Mouse (Mus musculus): ENCODE measurements around the gene Dcaf17.

The Dcaf17 gene

DNA sequence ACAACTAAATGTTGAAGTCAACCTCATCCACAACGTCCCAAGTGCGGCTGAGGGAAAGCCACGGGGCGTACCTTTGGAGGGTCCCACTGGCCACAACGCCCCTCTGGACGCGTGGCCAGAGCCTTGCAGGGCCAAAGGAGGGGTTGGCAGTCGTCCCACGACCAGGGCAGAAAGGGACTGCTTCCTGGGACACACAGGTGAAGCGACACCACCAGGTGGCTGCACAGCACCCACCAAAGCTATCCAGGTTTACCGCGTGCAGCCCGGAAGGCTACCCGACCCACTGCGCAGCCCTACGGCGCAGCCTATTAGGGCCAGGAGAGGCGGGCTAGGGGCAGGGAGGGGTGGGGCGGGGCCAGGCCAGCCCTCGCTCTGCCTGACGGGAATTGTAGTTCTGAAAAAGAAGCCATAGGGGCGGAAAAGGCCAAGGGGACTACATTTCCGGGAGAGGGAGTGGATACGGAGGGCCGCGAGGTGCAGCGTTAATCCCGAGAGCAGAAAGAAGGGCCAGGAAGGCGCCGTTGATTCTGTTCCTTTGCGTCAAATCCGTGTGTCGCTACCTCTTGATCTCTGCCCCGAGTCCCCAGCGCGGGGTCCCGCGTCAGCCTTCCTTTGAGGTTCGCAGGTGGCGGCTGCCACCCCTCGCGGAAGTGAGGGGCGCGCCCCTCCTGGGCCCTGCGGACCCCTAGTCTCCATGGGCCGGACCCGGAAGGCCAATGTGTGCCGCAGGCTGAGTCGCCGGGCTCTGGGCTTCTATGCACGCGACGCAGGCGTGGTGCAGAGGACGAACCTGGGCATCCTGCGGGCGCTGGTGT lies at the start of gene Dcaf17, which contains the start of gene Mettl8:
Gene Dcaf17, plus strand, starts transcription at position 29 of the 815 bp plus-strand sequence.
Gene Mettl8, minus strand, starts transcription at position 284 of the 815 bp plus-strand sequence.
- peak; percentile 91 for DNase-seq (ENCODE audit: extremely low spot score, low spot score)

DNA sequence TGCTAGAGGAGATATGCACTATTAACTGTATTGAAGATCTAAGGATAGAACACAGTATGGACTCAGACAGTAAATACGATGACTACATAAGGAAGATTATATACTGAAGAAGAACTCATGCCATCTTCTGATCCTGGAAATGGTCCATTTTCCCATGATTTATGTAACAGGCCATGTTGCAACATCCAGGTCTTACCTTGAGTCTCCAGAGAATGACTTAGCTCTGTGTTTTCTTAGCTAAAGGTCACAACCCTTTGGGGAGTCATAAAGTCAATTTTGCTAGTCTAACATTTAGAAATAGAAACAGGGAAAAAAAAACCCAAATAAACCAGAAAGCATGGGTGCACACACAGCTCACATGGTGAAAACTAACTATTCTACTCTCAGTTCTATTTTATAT lies 43.3 kb upstream of the Dcaf17 start:
- no peak for DNase-seq (ENCODE audit: extremely low spot score, low spot score)

DNA sequence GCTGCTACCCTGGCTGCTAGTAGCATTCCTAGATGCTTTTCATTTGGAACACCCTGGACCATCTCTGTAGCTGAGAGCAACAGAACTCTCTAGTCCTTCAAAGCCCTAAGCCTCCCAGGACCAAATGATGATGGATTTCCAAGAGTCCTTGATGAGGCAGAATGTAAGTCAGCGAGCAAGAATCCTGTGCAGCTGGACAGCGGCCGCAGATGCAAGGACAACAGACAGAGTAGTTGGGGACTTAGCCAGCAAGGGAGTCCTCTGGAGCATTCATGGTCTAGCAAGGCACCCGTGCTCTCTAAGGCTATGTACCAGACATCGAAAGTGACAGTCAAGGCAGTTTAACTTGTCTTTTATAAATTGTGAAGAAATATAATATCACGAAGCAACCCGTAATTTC lies 41.6 kb upstream of the Dcaf17 start:
- no peak for DNase-seq (ENCODE audit: extremely low spot score, low spot score)

DNA sequence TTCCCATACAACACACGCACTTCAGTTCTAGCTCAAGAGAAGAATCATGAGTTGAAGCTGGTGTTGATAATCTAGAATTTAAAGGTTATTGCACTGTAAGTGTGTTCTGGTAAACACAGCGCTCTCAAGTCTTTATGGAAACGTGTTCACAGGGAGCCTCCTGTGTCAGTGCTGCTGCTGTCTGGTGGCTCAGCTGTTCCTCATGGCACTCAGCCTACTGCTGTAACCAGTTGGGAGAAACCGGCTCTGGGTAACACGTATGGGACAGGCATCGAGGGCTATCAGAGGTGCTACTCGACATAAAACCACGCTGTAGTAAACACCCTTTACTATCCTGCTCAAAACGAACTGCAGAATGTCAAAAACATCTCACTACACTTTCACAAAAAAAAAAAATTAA lies 35.9 kb upstream of the Dcaf17 start:
- DNase-seq (ENCODE audit: extremely low spot score, low spot score), result no peak

DNA sequence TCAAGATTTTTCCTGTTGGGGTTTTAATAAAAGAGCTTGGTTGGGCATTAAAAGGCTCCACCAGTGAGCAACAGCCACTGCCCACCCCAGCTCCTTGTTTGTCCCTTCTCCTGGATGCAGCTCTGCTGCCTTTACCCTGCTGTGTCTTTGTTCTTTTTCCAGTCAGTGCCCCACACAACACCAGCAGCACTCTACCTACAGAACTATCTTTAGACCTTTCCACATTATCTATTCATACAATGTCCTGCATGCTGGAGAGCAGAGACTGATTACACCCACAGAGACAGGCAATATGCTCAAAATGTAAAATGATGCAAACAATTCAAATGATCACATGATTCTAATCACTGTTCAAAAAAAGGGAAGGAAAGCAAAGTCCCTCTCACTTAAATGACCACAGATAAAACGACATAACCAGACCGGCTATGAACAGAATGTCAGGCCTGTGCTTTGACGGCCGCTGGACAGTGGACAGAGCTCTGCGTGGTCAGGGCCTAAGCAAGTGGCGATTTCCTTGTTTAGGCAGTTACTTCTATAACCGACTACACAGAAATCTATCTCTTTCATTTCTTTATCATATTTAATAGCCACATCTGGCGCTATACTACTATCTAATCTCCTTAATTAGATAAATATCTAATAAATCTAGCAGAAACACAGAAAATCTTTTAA lies 35.3 kb upstream of the Dcaf17 start:
- no peak for DNase-seq (ENCODE audit: extremely low spot score, low spot score)

DNA sequence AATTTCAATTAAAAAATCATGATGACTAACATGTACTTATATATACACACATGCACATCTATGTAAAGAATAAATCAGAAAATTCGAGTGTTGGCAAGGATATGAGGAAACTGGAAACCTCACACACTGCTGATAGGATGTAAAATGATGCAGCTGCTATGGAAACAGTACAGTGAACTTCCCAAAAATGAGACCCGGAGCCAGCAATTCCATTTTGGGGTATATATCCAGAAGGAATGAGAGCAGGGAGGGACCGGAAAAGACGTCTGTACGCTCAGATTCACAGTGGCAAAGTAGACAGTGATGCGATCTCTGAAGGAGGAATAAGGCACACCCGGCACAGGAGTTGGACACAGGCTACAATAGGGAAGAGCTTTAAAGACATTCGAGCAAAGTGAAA lies 34.5 kb upstream of the Dcaf17 start:
- DNase-seq (ENCODE audit: extremely low spot score, low spot score), result no peak

DNA sequence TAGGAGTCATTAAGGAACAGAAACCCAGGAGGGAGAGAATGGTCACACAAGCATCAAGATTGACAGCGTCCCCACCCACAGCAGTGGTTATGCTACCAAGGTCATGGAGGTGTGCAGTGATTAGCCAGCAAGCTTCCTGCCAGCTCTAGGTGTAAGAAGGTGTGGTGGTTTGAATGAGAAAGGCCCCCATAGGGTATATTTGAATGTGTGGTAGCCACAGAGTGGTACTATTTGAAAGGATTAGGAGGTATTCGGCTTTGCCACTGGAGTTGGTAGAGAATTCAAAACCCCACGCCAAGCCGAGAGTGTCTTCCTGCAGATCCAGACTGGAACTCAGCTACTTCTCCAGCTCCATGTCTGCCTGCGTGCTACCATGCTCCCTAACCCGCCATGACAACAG lies 32.1 kb upstream of the Dcaf17 start:
- no peak for DNase-seq (ENCODE audit: extremely low spot score, low spot score)

DNA sequence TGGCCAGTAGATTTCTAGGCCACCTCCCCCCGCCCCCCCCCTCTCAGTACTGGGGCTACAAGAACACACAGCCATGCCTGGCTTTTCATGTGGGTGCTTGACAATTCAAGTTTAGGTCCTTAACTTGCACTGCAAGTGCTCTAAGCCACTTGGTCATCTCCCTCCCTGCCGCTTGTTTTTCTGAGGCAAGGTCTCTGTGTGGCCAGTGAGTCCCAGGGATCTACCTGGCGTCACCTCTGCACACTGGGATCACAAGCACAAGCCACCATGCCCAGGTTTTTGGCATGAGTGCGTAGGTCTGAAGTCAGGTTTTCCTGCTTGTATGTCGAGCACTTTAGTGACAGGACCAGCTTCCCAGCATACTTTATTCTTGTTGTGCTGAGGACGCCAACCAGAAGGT lies 31.1 kb upstream of the Dcaf17 start:
- DNase-seq (ENCODE audit: extremely low spot score, low spot score), result no peak

DNA sequence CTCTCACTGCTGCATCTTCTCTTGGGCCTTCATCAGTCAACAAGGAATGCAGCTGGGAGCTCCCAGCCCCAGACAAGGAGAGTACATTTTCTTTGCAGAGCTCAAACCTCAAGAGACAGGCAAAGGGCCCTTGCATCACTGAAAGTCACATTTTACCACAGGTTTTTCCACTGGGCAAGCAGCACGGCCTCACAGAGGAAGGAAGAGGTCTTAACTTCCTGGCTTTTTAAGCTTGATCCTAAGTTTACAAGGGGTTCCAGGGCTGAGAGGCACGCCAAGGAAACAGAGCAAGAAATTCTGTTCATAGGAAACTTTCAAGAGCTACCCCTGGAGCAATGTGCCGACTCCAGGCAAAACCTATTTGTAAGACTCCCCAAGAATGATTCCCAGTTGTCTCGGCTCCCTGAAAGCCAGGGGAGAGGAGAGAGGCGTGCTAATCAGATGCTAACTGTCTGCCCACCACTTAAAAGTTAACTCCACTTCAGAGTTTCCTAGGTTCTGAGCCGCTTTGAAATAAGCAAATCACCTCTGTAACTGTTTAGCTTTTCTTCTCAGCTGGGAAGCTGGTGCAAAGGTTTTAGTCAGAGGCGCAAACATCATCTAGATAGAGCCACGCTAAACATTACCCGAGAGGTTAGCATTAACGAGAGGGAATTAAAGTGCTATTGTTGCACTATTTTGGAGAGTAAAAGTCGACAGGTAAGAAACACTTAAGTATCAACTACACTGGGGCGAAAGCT lies 29.4 kb upstream of the Dcaf17 start:
- no peak for DNase-seq (ENCODE audit: extremely low spot score, low spot score)

DNA sequence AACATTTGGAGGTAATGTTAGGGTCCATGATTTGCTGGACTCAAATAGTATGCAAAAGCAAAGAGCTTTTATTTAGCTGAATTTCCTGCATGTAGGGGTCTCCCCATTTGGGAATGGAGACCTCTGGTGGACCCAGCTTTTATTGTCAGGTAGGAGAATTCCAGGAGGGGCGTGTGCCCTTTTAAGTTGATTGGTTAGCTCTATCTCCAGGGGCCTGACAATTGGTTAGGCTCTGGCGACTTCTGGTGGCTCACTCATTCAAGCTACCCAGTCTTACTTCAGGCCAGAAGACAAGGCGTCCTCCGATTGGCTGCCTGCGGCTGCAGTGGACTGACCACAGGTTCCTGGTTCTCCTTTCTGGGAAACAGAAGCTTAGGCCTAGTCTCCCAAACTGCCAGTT lies 28.3 kb upstream of the Dcaf17 start:
- peak; percentile 28 for DNase-seq (ENCODE audit: extremely low spot score, low spot score)

DNA sequence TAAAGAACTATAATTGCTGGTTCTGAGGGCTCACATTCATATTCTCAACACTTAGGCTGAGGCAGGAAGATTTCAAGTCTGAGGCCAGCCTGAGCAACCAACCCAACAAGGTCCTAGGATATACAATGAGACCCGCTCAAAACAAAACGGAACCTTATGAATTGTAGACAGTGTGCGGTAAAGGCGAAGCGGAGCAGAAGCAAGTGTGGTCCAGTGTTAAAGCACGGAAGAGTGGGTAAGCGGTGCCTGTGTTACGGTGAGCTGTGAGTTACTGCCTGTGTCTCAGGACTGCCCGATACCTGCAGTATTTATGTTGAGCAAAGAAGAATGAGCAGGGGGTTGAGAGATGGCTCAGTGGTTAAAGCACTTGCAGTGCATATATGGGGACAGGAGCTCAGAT lies 27.5 kb upstream of the Dcaf17 start:
- no peak for DNase-seq (ENCODE audit: extremely low spot score, low spot score)

DNA sequence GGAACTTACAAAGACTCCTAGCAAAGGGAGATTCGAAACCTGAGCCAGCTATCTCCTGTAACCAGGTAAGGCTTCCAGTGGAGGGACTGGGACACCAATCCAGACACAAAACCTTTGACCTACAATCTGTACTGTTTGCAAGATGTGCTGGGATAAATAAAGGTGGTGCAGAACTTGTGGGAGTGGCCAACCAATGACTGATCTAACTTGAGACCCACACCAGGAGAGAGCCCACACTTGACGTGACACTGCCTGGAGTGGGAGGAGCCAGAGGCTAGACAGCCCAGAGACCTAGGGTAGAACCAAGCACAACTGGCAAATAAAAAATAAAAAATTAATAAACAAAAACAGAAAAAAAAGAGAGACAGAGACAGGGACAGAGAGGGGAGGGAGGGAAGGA lies 24.5 kb upstream of the Dcaf17 start:
- DNase-seq (ENCODE audit: extremely low spot score, low spot score), result no peak

DNA sequence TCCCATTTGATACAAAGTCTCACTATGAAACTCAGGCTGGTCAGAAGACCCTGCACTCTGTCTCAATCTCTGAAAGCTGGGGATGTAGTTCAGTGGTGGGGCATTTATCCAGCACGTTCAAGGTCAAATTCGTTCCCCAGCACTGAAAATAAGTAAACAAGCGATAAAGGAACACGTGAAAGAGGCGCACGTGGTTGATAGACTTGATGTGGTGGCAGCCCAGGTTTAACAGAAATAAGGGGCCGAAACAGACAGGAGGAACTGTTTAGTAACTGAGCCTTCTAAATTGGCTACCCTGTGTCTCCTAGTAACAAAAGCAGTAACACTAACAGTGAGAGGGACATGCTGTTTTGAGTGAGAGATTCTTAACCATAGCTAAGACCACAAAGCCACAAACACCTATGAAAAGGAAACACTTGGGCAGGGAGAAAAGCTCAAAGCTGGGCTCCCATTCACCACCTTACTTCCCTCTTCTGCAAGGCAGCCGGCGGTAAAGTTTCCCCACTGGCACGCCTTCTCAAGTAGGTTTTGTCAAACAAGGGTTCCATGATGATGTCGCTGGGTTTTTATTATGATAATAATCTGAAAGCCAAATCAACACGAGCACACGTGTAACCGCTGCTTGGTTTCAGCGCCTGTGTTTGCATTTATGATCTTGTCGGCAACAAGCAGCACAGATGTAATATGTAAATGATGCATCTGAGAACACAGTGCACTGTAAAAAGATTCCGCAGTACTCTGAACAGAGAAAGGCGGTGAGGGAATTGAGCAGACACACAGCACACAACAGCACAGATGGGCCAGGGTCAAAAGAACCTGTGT lies 22.9 kb upstream of the Dcaf17 start:
- no peak for DNase-seq (ENCODE audit: extremely low spot score, low spot score)

DNA sequence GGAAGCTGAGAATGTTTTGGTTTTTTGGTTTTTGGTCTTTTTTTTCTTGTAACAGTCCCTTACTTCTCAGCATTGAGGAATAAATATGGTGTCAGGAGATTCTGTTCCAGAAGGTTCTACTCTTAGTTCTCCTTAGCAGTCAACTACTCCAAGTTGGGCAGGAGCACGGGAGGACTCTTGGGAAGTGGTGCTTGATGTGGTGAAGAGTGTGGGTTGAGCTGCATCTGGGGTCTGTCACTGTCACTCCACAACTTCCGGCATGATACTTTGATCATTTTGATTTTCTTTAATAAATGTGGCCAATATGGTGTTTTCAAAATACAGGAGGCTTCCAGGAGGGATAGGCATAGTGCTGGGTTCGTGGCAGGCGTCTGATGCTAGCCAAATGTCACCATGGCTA lies 22.1 kb upstream of the Dcaf17 start:
- DNase-seq (ENCODE audit: extremely low spot score, low spot score), result no peak

DNA sequence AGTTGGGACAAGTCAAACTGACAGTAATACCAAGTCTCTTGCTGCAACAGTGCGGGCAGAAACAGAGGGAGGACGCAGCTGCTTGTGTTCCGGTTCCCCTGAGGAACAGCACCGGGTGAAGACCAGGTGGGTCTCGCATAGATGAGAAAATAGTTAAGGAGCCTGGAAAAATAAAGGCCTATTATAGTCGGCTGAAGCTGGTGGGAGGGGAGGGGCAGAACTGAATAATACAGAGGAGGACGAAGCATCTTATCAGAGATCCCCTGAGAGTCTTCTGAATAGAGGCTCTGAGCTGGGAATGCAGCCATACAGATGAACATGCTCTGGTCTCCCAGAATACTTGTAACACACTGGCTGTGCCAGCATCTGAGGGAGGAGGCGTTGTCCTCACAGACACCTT lies 21.1 kb upstream of the Dcaf17 start:
- no peak for DNase-seq (ENCODE audit: extremely low spot score, low spot score)

DNA sequence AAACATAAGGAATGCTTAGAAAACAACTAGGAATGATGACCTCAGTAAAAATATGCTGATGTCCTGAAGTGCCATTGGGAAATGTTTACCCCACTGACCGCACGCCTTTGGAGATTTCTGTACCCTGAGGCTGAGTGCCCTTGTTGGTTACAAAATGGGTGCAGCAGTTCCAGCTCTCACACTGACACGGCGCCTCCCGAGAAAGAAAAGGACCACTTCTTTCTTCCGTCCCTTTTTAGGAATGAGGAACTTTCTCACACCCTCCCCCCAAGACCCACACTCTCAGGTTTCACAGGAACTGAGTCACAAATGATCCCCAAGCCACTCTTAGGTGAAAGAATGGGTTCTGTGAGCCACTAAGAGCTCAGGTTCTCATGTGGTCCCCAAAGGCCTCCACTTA lies 17.7 kb upstream of the Dcaf17 start:
- no peak for DNase-seq (ENCODE audit: extremely low spot score, low spot score)

DNA sequence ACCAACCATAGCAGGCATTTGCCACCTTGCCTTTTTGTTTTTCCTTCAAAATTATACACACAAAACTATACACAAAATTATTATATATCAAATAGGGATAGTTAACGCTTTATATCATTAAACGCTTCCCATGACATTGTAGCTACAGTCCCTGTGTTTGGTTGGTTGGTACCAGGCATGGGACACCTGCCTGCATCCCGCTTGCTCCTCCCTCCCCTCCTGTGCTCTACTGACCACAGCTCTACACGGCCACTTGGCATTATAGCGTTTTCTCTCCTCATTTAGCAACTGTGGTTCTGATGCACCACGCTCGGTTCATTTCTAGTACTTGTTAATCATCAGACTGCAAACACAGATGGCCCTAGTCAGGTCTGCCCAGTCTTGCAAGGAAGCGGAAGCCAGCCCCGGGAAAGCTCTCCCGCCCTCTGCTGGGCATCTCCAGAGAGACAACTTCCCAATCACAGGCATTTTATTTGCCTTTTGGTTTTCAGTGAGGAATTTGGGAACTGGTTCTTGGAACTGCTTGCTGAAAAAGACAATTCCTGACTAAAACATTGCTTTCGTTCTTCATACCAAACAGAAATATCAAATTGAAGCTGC lies 15.5 kb upstream of the Dcaf17 start:
- peak; percentile 66 for DNase-seq (ENCODE audit: extremely low spot score, low spot score)

DNA sequence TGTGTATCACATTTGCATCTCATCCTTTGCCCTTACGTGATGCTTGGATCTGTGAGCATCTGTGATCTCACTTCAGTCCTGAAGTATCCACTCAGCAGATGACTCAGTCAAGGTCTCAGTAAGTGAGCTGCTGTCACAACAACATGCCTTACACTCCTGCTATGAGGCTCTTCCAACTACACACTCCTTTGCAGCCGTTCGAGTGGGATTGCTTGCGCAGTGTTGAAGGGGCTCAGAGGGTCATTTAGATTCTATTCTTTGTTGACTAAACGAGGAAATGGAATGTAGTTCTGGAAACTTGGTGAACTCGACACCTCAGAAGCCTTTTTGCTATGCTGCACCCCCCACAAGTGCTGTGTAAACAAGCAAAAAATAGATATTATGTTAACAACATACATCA lies 9.0 kb upstream of the Dcaf17 start:
- DNase-seq (ENCODE audit: extremely low spot score, low spot score), result no peak

DNA sequence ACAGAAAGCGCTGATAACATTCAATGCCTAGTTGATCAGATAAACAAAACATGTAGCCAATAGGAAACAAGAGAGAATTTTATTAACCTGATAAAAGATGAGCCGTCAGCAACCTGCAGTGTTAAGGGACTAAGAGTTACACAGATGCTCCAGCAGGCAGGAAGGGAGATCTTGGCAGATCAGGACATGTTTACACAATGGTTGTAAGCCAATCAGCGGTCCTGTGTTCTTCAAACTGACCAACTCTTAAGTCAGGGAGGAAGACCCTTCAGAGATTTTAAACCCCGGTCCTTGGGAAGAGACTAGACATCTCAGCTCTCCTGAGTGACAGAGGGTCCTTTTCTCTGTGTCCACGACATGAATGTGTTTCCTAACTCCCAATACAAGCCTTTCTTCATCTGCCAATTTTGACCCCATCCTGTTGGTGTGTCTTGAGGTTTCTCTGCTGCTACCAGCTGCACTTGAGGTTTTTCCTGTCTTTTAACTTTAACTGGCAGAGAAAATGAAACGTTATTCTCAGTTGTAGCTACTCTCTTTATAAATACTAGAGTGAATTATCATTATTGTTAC lies 8.3 kb upstream of the Dcaf17 start:
- no peak for DNase-seq (ENCODE audit: extremely low spot score, low spot score)

DNA sequence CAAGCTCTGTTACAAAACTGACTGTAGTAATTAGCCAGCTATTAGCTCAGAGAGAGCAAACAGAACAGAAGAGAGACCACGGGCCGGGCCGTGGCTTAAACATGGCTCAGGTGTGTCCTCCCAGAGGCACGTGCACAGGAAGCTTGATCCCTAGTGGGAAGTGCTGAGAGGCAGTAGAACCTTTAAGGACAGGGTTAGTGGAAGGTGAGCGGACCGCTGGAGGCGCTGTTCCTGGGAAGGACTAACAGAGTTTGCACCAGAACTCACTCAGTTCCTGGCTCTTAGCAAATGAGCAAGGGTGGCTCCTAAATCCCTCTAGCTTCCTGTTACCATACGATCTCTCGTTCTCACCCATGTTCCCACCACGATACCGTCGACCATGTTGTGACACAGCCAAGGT lies 6.2 kb upstream of the Dcaf17 start:
- DNase-seq (ENCODE audit: extremely low spot score, low spot score), result no peak

DNA sequence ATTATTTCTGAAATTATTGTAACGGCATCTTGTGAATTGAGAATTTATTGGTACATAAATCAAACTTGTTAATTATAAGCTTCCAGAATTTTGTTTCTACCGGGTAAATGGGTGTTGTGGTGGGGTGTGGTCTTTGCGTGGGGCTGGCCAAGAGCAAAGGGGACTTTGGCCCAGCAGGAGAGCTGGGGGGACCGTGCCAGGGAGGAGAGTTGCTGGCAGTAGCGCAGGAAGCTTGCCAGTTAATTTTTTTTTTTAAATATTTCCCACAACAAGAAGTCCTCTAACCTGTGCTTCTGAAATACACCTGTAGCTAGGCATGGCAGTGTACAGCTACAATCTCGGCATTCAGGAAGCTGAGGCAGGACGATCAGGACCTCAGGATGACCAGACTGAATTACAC lies 4.6 kb upstream of the Dcaf17 start:
- DNase-seq (ENCODE audit: extremely low spot score, low spot score), result no peak
